14 mouse cellular contexts compared by ENCODE assay signal in the genomic region with DNA sequence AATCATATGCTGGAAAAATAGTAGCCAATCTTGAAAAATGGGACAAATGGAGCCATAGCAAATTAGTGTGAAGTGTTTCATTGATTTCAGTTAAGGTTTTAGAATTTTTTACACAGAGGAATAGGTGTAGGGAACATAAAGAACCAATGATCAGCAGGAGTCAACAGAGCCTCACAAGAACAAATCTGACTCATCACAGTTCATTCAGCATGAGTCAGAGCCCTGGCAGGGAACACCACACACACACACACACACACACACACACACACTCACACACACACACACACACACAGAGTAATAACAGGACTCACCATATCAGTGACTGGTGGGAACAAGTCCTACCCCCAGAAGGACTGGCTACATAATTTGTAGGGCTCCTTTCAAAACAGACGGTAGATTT.
DNase-seq lines count a peak whose midpoint lies in the region; ATAC-seq and TF ChIP-seq lines count a peak whose summit lies in the region.
"Had no signal": no experiment of that assay in that cellular context is flagged by ENCODE, and none has a peak within 500 bp of the region (broad histone marks: within the 10 kb centered on the region; RNA-seq: fewer than 3 reads in every experiment).

No protein-coding gene starts in this region.

- H3K79me2 ChIP-seq in heart, adult 2 months (replicated peaks; ENCODE audit: control insufficient read depth, insufficient read depth, low read length) = no peaks in the 10 kb centered on the region

- H3K4me3 ChIP-seq in heart, adult 2 months = no peak overlapping the region
- H3K4me3 ChIP-seq: heart, embryonic 12.5 days had no signal

- no peaks in the 10 kb centered on the region for H3K4me1 ChIP-seq in heart, adult 2 months (ENCODE audit: control insufficient read depth, insufficient read depth, low read length)

- intact Hi-C loops in heart, adult 2 months (cut with DNase I) = no loop called here

- H3K36me3 ChIP-seq in heart, adult 2 months (ENCODE audit: control insufficient read depth, insufficient read depth, low read length) = no peaks in the 10 kb centered on the region
- H3K36me3 ChIP-seq: heart, embryonic 12.5 days had no signal

- no peak for ATAC-seq in granulocyte monocyte progenitor cell, adult 5-6 weeks (replicated peaks; ENCODE audit: poor library complexity, severe bottlenecking)
- ATAC-seq: CD4-positive, CD25-positive, alpha-beta regulatory T cell, adult 4 months had no signal

- TF ChIP-seq EP300 in heart, adult 2 months (IDR thresholded peaks at IDR 0.05; ENCODE audit: insufficient read depth, low read depth, low read length) = no peak

- H3K9ac ChIP-seq in heart, adult 2 months (ENCODE audit: low read depth, low read length) = no peak overlapping the region
- H3K9ac ChIP-seq: heart, embryonic 12.5 days; lung, embryonic 14.5 days had no signal

- TF ChIP-seq CTCF in heart, adult 2 months (IDR thresholded peaks at IDR 0.05) = no peak

- H3K27ac ChIP-seq in heart, adult 2 months = no peak overlapping the region

- no peaks in the 10 kb centered on the region for H3K27me3 ChIP-seq in heart, adult 2 months (ENCODE audit: control insufficient read depth, insufficient read depth, low read length)
- H3K27me3 ChIP-seq: heart, embryonic 12.5 days had no signal

- DNase-seq in layer of hippocampus, adult 9-11 months = peak; percentile 7
- DNase-seq in layer of hippocampus, postnatal 10 days (ENCODE audit: low spot score in 2 of 2) = no peak
- DNase-seq in 3134 (ENCODE audit: extremely low read depth, insufficient read length, low spot score) (peak; percentile 6), NIH3T3 (ENCODE audit: low read depth) (peak; percentile 81)
- peak; percentile 43 to 66 for DNase-seq in adrenal gland, postnatal 36 days
- no peak for DNase-seq in gastrocnemius, postnatal 10 days
- DNase-seq in heart, adult 2 months = no peak
- DNase-seq: cerebellum, adult 9-10 months; gastrocnemius, postnatal 25 days; kidney, adult 9 months; lung, embryonic 14.5 days had no signal

- WGBS in heart, adult 2 months = 26% methylated on average over 1 of the region's 1 CpGs

- no peak for TF ChIP-seq POLR2A in heart, adult 2 months (IDR thresholded peaks at IDR 0.05; ENCODE audit: insufficient read depth, low read depth, low read length)

Comparison
In these comparisons a context has a peak if more than half of its experiments do, and no peak if none do; other contexts are left out.
1. DNase-seq: peak in layer of hippocampus, adult 9-11 months (single experiment), 3134 (single experiment), NIH3T3 (single experiment) and adrenal gland, postnatal 36 days (2 of 2); none in layer of hippocampus, postnatal 10 days (0 of 2), gastrocnemius, postnatal 10 days (single experiment) and heart, adult 2 months (0 of 2).